Mouse (Mus musculus) thymus, postnatal 25 days (tissue): ENCODE measurements around the gene Ccdc158.

Experiments used
- DNase-seq: peaks from one replicate; pipeline ENCODE4 v3.0.0; 2022

The Ccdc158 gene

GRCm38 (mm10) chr5:92674859-92675573 lies at the start of gene Ccdc158:
Gene Ccdc158 (minus strand): TSS chr5:92675271.
- DNase-seq = peak; percentile 63

- DNase-seq = no peak
Measured at GRCm38 (mm10) chr5:92721610-92722009, 46.5 kb upstream of the Ccdc158 start.

- DNase-seq = no peak
Measured at GRCm38 (mm10) chr5:92718856-92719255, 43.8 kb upstream of the Ccdc158 start.

DNA sequence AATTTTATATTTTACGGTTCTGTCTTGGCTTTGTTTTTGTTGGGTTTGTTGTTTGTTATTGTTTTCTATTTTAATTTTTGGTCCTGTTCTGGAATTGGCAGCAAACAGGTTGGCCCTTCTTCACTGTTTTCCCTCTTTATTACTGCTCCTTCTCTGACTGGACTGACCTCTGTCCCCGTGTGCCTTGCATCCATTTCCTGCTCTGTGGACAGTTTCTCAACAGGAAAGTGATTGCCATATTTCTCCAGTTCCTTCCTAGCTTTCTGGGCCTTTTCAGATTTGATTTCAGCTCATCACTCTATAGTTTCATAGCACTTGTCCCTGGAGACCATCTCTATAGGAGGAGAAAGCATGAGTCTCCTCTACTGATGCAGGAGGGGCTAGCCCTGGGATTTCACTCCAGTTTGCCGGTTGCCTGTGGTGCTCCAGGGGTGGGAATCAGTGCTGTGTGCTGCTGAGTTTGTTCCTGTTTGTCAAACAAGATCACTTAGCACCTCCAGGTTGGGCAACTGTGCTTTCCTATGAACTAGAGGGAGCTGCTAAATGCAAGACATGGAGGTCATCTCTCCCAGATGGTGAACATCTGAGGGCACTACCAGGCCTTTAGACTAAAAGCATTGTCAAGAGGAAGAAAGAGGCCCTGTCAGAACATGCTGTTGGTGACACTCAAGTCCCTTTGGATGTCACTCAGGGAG lies 42.7 kb upstream of the Ccdc158 start:
- no peak for DNase-seq

DNA sequence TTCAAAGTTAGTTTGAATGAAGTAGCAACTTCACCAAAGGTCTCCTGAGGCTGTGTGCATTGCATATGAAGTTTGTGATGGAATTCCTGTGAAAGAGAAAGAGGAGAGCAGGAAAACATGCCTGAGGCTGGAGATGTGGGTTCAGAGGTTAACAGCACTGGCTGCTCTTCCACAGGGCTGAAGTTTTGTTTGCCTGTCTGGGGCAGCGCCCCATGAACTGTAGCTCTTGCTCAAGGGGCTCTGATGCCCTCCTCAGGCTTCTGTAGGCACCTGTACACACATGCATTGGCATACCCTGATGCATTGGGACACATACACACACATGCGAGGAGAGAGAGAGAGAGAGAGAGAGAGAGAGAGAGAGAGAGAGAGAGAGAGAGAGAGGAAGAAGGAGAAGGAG lies 40.8 kb upstream of the Ccdc158 start:
- DNase-seq = no peak

DNA sequence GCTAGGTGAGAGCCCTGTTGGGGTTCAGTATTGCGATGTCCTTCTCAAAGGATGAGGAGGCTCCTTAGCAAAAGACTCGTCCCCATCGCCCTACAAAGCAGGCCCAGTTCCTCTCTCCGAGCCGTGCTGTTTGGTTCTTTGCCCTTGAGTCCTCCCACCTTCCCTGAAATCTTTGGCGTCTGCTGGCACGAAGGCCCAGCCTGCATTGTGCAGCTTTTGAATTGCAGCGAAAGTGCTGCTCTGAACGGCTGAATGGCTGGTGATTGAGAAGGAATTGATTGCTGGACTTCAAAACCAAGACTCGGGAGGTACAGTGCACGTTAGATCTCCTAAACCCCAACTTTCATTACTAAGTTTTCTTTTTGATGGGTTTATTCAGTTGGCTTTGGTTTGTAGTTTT lies 40.2 kb upstream of the Ccdc158 start:
- no peak for DNase-seq

GRCm38 (mm10) chr5:92714886-92715285 lies 39.8 kb upstream of the Ccdc158 start:
- DNase-seq = no peak

DNA sequence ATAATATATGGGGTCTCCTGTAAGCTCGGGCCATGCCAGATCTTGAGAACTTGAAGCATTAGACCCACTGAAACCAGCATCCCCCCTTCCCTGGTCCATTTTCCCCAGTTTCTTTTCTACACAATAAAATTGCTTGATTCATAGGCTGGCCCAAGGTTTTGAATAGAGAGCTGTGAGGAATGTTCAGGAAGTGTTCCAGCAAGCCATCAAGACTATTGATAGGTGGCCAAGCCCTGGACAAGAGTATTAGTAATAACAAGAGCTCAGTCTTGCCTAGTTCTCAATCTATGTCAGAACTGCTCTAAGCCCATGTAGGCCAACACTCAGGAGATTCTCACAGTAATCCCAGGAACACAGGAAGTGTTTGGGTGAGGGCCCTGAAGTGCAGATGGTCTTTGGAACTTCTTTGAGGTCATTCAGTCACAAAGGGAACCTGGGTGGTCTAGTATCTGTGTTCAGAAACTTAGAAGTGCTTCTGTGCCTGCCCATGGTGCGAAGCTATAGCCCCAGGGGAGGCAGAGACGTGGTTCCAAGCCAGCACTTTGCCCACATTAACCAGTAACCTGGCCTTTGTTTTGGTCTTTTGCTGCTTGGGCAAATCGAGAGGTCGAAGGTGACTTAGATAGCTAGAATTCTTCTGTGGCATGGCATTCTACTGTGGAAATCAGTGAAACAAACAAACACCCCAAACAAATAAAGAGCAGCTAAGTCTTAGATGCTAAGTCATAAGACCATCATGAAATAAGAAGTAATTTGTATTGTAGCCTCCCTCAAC lies 37.7 kb upstream of the Ccdc158 start:
- DNase-seq = no peak

- DNase-seq = no peak
Measured at GRCm38 (mm10) chr5:92711666-92712290, 36.7 kb upstream of the Ccdc158 start.

DNA sequence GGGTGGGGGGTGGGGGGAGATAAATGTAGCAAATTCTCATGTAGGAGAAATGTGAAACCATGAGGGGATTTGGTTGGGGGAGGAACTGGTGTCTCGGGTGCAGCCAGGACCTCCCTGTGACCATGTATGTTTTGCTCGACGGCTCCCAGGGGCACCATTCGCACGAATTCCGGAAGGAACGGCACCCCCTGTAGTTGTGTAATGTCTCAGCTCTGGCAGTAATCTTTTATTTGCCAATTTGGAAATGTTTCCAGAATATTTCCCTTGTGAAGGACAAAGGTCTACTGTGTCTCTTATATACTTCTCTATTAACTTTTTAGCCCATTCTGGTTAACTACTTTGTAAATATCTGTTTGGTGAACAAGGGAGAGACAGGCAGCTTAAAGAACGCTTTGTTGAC lies 35.7 kb upstream of the Ccdc158 start:
- no peak for DNase-seq

DNA sequence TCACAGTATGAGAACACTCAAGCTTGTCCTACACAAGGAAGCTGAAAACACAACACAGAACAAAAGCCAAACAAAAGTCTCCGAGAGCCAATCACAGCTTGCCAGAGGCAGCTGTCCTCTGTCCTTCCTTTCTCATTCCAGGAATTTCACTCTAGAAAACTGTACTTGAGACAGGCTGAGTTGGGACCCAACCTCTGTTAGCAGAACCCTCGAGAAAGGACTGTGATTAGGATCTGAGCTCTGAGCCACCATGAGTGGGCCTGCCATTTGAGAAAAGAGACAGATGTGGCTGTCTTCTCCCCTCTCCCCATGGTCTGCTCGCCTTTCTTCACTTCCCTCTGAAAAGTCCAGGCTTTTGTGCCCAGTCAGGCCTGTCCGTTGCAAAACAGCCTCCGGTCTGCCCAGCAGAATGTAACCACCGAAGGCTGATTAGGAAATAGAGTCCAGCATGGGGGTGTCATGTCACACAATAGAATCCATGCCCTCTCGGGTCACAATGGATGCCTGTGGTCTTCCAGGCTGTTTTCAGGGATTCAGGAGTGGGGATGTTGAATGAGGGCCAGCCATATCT lies 32.9 kb upstream of the Ccdc158 start:
- DNase-seq = no peak

- DNase-seq = no peak
Measured at GRCm38 (mm10) chr5:92703671-92704070, 28.6 kb upstream of the Ccdc158 start.

DNA sequence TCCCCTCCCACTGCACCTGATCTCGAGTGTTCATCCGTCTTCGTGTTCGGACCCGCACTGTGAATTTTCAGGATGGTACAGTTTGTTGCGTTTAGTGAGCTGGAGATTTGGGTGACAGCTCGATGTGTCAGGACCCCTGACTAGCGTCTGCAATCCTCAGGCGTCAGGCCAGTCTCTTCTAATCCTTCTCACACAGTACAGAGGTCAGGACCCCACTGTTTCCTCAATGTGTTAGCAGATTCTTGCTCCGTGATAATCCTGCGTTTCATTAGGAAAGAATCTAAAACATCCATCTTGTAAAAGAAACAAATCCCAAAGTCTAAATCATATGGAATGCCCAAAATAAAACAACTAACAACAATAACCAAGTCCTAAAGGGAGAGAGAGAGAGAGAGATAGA lies 26.7 kb upstream of the Ccdc158 start:
- DNase-seq = no peak

DNA sequence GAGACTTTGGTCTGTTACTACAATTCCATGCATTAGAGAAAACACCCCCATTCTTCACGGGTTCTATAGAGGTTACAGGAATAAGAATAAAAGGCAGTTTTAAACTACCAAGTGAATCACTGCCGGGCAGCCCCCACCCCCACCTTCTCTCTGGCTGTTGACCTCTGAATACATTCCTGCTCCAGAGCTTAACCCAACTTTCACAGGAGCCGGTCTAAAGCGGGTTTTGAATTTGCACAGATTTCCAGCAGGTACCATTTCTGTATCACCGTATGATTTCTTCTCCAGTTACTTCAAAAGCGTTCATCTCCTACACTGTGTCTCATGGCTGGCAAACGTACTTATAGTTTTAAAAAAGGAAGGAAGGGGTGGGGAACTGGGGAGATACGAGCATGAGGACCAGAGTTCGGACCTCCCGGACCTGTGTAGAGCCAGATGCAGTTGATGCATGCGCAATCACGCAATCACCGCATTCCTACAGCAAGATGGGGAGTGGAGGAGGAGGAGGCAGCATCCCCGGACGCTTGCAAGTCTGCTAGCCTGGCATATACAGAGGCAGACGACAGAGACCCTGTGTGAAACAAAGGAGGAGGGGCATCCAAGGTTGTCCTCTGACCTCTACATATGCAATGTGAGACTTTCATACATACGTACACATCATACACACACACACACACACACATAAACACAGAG lies 23.9 kb upstream of the Ccdc158 start:
- DNase-seq = no peak

- DNase-seq = no peak
Measured at GRCm38 (mm10) chr5:92698131-92698836, 23.2 kb upstream of the Ccdc158 start.

DNA sequence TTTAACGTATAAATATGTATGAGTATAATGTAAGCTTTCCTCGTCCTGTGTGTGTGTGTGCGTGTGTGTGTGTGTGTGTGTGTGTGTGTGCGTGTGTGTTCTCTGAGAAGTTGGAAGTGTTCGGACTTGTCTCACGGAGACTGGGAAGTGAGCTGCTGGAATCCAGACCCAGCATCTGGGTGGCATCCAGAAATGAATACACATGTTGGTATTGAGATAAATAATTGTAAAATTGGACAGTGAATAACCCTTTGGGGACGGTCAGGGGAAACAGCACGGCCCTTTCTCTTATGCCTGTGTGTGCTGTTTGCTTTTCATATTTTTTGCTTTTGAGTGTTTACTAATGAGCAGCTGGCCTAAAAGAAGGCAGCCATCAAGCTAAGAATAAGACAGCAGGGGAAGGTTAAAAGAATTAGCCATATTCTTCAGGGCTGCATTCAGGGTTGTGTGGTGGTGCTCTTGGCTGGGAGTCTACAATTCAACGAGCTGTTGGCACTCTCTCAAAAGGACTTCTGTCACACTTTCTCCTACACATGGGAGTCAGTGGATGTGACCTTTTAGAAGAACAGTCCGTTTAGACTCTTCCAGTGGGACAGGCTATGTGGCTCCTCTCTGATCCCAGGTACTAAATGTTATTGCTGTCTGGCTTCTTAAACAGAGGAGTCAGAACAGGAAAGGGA lies 19.4 kb upstream of the Ccdc158 start:
- no peak for DNase-seq

GRCm38 (mm10) chr5:92693744-92694143 lies 18.7 kb upstream of the Ccdc158 start:
- no peak for DNase-seq

DNA sequence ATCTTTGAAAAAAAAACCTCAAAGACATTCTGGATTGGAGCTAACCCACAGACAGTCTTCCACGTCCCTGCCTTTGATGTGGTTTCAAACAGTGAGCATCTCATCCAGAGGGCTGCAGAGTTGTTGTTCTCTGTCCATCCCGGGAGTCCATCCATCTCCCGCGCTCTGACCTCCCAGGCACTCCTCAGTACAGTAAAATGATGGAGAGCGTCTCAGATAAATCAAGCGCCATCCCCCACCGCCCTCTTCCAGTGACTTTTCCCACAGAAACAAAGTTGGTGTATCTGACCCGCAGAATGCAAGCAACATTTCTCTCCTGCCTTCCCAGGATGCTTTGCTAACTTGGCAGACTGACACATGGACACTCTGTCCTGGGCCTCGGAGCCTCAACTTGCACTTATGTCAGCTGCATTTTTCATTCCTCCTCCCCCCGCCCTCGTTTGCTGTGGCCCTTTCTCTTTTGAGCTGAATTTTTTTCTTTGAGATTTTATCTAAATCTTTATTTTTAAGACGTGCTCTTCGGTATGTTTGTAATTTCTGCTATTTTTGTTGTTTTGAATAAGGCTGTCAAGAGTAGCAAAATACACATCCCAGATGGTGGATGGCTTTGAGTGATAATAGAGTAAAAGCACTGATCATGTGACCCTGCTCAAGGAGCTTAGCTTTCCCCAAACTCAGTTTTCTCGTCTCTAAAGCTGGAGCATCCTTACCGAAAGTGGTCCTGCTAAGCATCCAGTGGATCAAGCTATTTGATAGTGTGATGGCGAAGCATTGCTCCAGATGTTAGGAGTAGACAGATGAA lies 17.3 kb upstream of the Ccdc158 start:
- DNase-seq = no peak

- DNase-seq = no peak
Measured at GRCm38 (mm10) chr5:92688569-92688968, 13.5 kb upstream of the Ccdc158 start.

- no peak for DNase-seq
Measured at GRCm38 (mm10) chr5:92688124-92688523, 13.1 kb upstream of the Ccdc158 start.
